Mouse (Mus musculus): Measurements from ENCODE around the gene Hoxc11. TPM values are rescaled to one million over a fixed set of nuclear protein-coding genes. Genes with fewer than 3 reads are reported as not detected.

The Hoxc11 gene
- polyA plus RNA-seq, 1 experiment from 2014 or later: 1.2 TPM

DNA sequence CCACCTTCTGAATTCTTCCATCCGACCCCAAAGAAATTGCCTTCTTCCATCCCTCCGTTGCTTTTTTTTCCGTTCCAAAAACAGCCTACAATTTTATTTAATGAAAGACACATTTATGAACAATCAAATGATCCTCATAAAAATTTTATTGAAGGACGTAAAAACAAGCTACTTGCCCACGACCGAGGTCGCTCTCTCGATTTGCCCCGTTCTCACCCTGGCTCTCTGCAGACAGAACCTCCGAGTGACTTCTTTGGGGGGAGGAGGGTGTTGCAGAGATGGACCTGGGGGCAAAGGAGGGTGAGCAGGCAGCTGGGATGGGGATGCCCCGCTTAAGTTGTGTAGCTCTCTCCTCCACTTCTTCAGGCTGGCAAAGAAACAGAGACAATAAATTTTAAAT lies 26.1 kb downstream of the Hoxc11 start:
- 4% methylated on average over 11 of the region's 11 CpGs for WGBS
- ATAC-seq (ENCODE audit: low FRiP score, low TSS enrichment): no peak
- H3K9me3 ChIP-seq (ENCODE audit: low read length): no peaks in the 10 kb centered on the region
- H3K36me3 ChIP-seq (ENCODE audit: insufficient read depth, low read length): no peaks in the 10 kb centered on the region
- H3K4me1 ChIP-seq (ENCODE audit: insufficient read depth, low read length): peaks cover 57% of the 10 kb centered on the region
- H3K27me3 ChIP-seq (ENCODE audit: insufficient read depth, low read length): peaks cover 17% of the 10 kb centered on the region
- peak overlapping the region; percentile 74 for H3K4me3 ChIP-seq (ENCODE audit: low read length)
- H3K9ac ChIP-seq (replicated peaks; ENCODE audit: low read length): peak overlapping the region; percentile 97
- peak overlapping the region; percentile 96 for H3K27ac ChIP-seq (ENCODE audit: low read length)
- peak overlapping the region; percentile 84 for H3K4me2 ChIP-seq (replicated peaks; ENCODE audit: low read depth, low read length)

DNA sequence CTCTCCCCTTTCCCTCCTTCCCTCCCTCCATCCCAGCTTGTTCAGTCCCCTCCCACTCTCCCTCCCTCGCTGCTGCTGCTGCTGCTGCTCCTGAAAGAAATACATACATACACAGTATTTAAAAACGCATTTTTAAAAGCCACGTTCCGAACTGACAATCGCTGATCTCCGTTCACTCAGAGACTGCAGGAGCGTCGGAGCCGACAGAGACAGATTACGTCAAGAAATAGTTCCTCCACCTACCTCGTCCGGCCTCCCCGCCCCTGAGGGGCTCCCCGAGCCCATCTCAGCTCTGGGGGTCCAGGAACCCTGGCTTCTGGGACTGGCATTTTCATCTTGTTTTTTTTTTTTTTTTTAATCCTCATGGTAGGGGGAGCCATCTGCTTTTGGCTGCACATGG lies 26.7 kb downstream of the Hoxc11 start:
- H3K4me1 ChIP-seq (ENCODE audit: insufficient read depth, low read length): peaks cover 59% of the 10 kb centered on the region
- peak overlapping the region; percentile 74 for H3K4me3 ChIP-seq (ENCODE audit: low read length)
- no peak for ATAC-seq (ENCODE audit: low FRiP score, low TSS enrichment)
- no peaks in the 10 kb centered on the region for H3K36me3 ChIP-seq (ENCODE audit: insufficient read depth, low read length)
- H3K9me3 ChIP-seq (ENCODE audit: low read length): no peaks in the 10 kb centered on the region
- H3K4me2 ChIP-seq (replicated peaks; ENCODE audit: low read depth, low read length): peak overlapping the region; percentile 84
- WGBS: under 1% methylated on average over 14 of the region's 14 CpGs
- peak overlapping the region; percentile 97 for H3K9ac ChIP-seq (replicated peaks; ENCODE audit: low read length)
- peaks cover 22% of the 10 kb centered on the region for H3K27me3 ChIP-seq (ENCODE audit: insufficient read depth, low read length)
- peak overlapping the region; percentile 96 for H3K27ac ChIP-seq (ENCODE audit: low read length)

DNA sequence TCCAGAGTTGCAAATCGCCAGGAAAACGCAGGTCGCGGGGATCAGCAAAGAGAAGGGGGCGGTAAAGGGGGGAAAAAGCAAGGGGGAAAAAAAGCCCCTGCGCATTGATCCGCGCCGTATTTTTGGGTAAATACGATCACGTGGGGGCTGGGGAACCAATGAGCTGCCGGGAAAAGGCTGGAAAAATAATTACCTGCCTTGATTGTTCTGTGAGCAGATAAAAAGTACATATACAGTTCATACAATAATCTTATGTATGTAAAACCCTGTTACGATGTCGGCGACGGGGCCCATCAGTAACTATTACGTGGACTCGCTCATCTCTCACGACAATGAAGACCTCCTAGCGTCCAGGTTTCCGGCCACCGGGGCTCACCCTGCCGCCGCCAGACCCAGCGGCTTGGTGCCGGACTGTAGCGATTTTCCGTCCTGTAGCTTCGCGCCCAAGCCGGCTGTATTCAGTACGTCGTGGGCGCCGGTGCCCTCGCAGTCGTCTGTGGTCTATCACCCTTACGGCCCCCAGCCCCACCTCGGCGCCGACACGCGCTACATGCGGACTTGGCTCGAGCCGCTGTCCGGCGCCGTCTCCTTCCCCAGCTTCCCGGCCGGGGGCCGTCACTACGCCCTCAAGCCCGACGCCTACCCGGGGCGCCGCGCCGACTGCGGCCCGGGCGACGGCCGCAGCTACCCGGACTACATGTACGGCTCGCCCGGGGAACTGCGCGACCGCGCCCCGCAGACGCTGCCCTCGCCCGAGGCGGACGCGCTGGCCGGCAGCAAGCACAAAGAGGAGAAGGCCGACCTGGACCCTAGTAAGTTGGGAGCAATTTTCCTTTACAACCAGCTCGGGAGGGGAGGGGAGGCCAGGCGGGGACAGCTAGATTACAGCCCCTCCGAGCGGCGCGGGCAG lies 27.4 kb downstream of the Hoxc11 start:
- ATAC-seq (ENCODE audit: low FRiP score, low TSS enrichment): no peak; the same call in 1 of the 2 replicates
- Histone ChIP-seq H3K9ac (replicated peaks; ENCODE audit: low read length) (peak overlapping the region; percentile 97), H3K4me3 (ENCODE audit: low read length) (peak overlapping the region; percentile 74), H3K36me3 (ENCODE audit: insufficient read depth, low read length) (no peaks in the 10 kb centered on the region), H3K4me1 (ENCODE audit: insufficient read depth, low read length) (peaks cover 65% of the 10 kb centered on the region), H3K27me3 (ENCODE audit: insufficient read depth, low read length) (peaks cover 25% of the 10 kb centered on the region), H3K27ac (ENCODE audit: low read length) (peak overlapping the region; percentile 96), H3K9me3 (ENCODE audit: low read length) (no peaks in the 10 kb centered on the region), H3K4me2 (replicated peaks; ENCODE audit: low read depth, low read length) (peak overlapping the region; percentile 84)
- WGBS: under 1% methylated on average over 88 of the region's 88 CpGs

DNA sequence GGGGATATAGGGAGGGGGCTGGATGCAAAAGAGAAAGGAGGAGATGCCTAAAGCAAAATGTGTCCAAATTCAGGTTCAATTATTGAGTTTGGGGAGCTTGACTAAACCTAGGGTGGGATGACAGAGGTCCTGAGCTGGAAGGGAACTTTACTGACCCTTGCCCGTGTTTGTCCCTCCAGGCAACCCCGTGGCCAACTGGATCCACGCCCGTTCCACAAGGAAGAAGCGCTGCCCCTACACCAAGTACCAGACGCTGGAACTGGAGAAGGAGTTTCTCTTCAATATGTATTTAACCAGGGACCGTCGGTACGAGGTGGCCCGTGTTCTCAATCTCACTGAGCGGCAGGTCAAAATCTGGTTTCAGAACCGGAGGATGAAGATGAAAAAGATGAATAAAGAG lies 29.5 kb downstream of the Hoxc11 start:
- Histone ChIP-seq H3K9me3 (ENCODE audit: low read length) (no peaks in the 10 kb centered on the region), H3K27me3 (ENCODE audit: insufficient read depth, low read length) (peaks cover 35% of the 10 kb centered on the region), H3K9ac (replicated peaks; ENCODE audit: low read length) (peak overlapping the region; percentile 77), H3K36me3 (ENCODE audit: insufficient read depth, low read length) (no peaks in the 10 kb centered on the region), H3K4me3 (ENCODE audit: low read length) (peak overlapping the region; percentile 74), H3K27ac (ENCODE audit: low read length) (peak overlapping the region; percentile 78), H3K4me2 (replicated peaks; ENCODE audit: low read depth, low read length) (peak overlapping the region; percentile 84), H3K4me1 (ENCODE audit: insufficient read depth, low read length) (peaks cover 73% of the 10 kb centered on the region)
- 10% methylated on average over 12 of the region's 12 CpGs for WGBS
- no peak for ATAC-seq (ENCODE audit: low FRiP score, low TSS enrichment)

DNA sequence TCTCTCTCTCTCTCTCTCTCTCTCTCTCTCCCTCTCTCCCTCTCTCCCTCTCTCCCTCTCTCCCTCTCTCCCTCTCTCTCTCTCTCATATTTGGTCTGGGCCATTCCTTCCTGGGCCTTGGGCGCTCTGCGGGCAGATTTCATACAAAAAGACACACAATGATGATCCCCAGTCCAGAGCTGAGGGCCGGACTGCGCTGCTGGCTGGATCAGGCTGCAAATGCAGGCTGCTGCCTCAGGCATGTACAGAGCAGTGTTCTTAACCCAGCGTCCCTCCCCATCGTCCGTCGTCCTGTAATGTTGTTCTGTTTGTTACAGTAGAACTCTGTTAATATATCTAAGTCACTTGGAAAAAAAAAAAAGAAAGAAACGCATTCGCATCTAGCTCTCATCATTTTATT lies 30.3 kb downstream of the Hoxc11 start:
- peak overlapping the region; percentile 68 for H3K27ac ChIP-seq (ENCODE audit: low read length)
- WGBS: 14% methylated on average over 10 of the region's 10 CpGs
- H3K9ac ChIP-seq (replicated peaks; ENCODE audit: low read length): peak overlapping the region; percentile 56
- peak overlapping the region; percentile 18; the same call in 1 of the 2 replicates for H3K4me3 ChIP-seq (ENCODE audit: low read length)
- peaks cover 35% of the 10 kb centered on the region for H3K27me3 ChIP-seq (ENCODE audit: insufficient read depth, low read length)
- H3K36me3 ChIP-seq (ENCODE audit: insufficient read depth, low read length): no peaks in the 10 kb centered on the region
- peak overlapping the region; percentile 84 for H3K4me2 ChIP-seq (replicated peaks; ENCODE audit: low read depth, low read length)
- no peaks in the 10 kb centered on the region for H3K9me3 ChIP-seq (ENCODE audit: low read length)
- no peak for ATAC-seq (ENCODE audit: low FRiP score, low TSS enrichment)
- peaks cover 67% of the 10 kb centered on the region for H3K4me1 ChIP-seq (ENCODE audit: insufficient read depth, low read length)

DNA sequence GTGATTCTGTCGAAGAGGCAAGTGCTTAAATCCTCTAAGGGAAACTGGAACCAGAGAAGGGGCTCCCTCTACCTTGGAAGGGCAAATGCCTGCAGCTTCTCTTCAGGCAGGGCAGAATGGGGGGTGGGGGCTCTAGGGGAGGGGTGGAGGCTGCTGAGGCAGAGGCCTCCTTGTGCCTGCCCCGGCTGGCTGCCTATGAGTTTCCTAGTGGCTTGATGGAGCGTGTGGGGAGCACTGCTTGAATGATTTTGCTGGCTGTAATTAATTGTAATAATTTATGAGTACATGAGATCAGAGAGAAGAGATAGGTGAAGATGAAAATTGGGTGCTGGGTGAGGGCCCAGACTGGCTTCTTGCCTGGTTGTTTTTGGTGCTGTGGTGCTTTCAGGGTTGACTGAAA lies 30.7 kb downstream of the Hoxc11 start:
- peak overlapping the region; percentile 84 for H3K4me2 ChIP-seq (replicated peaks; ENCODE audit: low read depth, low read length)
- peak overlapping the region; percentile 68 for H3K27ac ChIP-seq (ENCODE audit: low read length)
- 16% methylated on average over 3 of the region's 3 CpGs for WGBS
- no peak overlapping the region for H3K4me3 ChIP-seq (ENCODE audit: low read length)
- no peak; the same call in 1 of the 2 replicates for ATAC-seq (ENCODE audit: low FRiP score, low TSS enrichment)
- no peaks in the 10 kb centered on the region for H3K9me3 ChIP-seq (ENCODE audit: low read length)
- H3K36me3 ChIP-seq (ENCODE audit: insufficient read depth, low read length): no peaks in the 10 kb centered on the region
- H3K27me3 ChIP-seq (ENCODE audit: insufficient read depth, low read length): peaks cover 35% of the 10 kb centered on the region
- peaks cover 67% of the 10 kb centered on the region for H3K4me1 ChIP-seq (ENCODE audit: insufficient read depth, low read length)
- peak overlapping the region; percentile 56 for H3K9ac ChIP-seq (replicated peaks; ENCODE audit: low read length)

DNA sequence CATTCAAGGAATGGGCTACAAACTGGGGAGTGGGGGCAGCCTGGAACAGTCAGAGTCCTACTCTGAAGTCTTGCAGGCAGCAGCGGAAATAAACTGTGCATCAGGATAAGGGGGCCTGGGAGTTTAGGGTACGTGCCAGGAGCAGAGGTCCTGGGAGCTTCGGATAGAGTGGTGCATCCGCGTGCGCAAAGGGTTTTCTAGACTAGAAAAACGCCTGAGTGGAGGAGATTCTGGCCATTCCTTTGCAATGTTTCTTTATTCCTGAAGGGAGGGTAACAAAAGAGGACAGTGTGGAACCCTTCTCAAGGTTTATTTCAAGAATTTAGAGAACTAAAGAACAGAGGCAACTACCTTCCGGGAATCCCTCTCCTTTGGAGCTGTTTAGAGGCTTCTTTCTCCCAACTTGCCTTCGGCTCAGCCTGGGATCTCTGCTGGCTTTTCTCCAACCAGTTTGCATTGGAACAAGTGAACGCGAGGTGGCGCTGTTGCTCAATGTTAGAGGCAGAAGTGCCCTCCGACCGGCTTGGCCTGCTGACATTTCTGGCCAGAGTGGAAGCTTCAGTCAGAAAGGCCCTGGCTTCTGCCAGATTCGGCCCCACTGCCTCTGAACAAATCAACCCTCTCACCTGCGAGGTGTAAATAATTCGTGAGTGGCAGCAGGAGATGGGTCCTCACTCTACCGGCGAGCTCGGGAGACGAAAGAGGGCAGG lies 33.1 kb downstream of the Hoxc11 start:
- Histone ChIP-seq H3K27me3 (ENCODE audit: insufficient read depth, low read length) (peaks cover 44% of the 10 kb centered on the region), H3K9me3 (ENCODE audit: low read length) (no peaks in the 10 kb centered on the region), H3K4me3 (ENCODE audit: low read length) (no peak overlapping the region), H3K9ac (replicated peaks; ENCODE audit: low read length) (peak overlapping the region; percentile 51), H3K4me1 (ENCODE audit: insufficient read depth, low read length) (peaks cover 75% of the 10 kb centered on the region), H3K36me3 (ENCODE audit: insufficient read depth, low read length) (no peaks in the 10 kb centered on the region), H3K27ac (ENCODE audit: low read length) (peak overlapping the region; percentile 78), H3K4me2 (replicated peaks; ENCODE audit: low read depth, low read length) (peak overlapping the region; percentile 26)
- ATAC-seq (ENCODE audit: low FRiP score, low TSS enrichment): 0 out of 2 replicates have a peak, but pooled peaks have one; percentile 17
- 6% methylated on average over 21 of the region's 21 CpGs for WGBS

DNA sequence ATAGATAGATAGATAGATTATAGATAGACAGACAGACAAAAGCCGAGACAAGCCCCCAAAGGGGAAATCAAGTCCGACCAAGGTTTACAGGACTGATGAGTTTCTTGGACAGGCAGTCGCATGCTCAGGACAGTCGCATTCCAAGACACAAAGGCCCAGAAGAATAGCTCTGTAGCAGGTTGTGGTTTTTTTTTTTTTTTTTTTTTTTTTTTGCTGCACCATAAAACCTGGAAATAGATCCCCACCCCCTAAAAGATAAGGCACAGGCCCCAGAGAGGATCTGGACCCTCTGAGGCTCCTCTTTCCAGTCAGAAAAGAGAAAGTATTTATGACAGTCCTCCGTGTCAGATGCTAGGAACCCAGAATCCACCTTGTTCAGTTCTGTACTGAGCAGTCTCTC lies 33.9 kb downstream of the Hoxc11 start:
- WGBS: 50% methylated on average over 5 of the region's 5 CpGs

DNA sequence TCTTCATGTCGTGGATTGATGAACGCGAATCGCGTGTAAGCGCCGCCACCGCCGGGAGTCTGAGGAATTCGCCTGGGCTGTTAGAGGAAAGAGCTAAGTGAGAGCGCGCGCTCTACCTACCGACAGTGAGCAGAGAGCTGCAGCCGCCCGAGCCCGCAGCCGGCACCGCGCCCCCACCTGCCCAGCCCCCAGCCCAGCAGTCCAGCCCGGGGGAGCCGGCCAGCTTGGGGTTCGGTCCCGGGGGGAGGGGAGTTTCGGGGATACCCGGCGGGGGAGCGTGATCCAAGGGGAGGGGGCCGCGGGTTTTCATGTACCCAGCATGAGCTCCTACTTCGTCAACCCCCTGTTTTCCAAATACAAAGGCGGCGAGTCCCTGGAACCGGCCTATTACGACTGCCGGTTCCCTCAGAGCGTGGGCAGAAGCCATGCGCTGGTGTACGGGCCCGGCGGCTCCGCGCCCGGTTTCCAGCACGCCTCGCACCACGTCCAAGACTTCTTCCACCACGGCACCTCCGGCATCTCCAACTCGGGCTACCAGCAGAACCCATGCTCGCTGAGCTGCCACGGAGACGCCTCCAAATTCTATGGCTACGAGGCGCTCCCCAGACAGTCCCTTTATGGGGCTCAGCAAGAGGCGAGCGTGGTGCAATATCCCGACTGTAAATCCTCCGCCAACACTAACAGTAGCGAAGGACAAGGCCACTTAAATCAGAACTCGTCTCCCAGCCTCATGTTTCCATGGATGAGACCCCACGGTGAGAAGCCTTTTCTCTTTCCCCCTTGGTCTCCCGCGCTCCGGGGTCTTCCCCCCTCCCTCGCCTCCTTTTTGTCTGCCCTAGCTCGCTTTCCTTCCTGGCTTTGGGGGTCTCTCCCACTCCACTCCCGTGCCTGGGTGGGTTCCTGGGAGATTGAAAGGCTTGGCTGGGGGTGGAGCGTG lies 36.5 kb downstream of the Hoxc11 start, which contains the start of gene Hoxc8:
TSS of gene Hoxc8 (plus strand) at position 147 of the 937 bp plus-strand sequence.
- H3K4me3 ChIP-seq (ENCODE audit: low read length): peak within 1 kb of the TSS; percentile 48
- peaks cover 66% of the 10 kb centered on the region for H3K4me1 ChIP-seq (ENCODE audit: insufficient read depth, low read length)
- H3K4me2 ChIP-seq (replicated peaks; ENCODE audit: low read depth, low read length): peak within 1 kb of the TSS; percentile 63
- H3K9ac ChIP-seq (replicated peaks; ENCODE audit: low read length): peak within 1 kb of the TSS; percentile 65
- H3K36me3 ChIP-seq (ENCODE audit: insufficient read depth, low read length): no peaks in the 10 kb centered on the region
- peak; percentile 36; the same call in 1 of the 2 replicates for ATAC-seq (ENCODE audit: low FRiP score, low TSS enrichment)
- WGBS: 2% methylated on average over 65 of the region's 69 CpGs
- H3K27me3 ChIP-seq (ENCODE audit: insufficient read depth, low read length): peaks cover 54% of the 10 kb centered on the region
- peak within 1 kb of the TSS; percentile 86 for H3K27ac ChIP-seq (ENCODE audit: low read length)
- no peaks in the 10 kb centered on the region for H3K9me3 ChIP-seq (ENCODE audit: low read length)

More for the DNA sequence above, 33.9 kb downstream of the Hoxc11 start:
- no peak for ATAC-seq (ENCODE audit: low FRiP score, low TSS enrichment)
- H3K4me1 ChIP-seq (ENCODE audit: insufficient read depth, low read length): peaks cover 74% of the 10 kb centered on the region
- no peak overlapping the region for H3K9ac ChIP-seq (replicated peaks; ENCODE audit: low read length)
- peaks cover 48% of the 10 kb centered on the region for H3K27me3 ChIP-seq (ENCODE audit: insufficient read depth, low read length)
- H3K27ac ChIP-seq (ENCODE audit: low read length): no peak overlapping the region
- H3K4me2 ChIP-seq (replicated peaks; ENCODE audit: low read depth, low read length): no peak overlapping the region
- H3K4me3 ChIP-seq (ENCODE audit: low read length): no peak overlapping the region
- H3K36me3 ChIP-seq (ENCODE audit: insufficient read depth, low read length): no peaks in the 10 kb centered on the region
- H3K9me3 ChIP-seq (ENCODE audit: low read length): no peaks in the 10 kb centered on the region

Data from kidney, embryonic 16.5 days (tissue).